Mouse (Mus musculus) kidney, adult 2 months (tissue): ENCODE data around the gene Tpst1. TPM values are rescaled to one million over a fixed set of nuclear protein-coding genes. Genes with fewer than 3 reads are reported as not detected.

ENCODE experiments used
- DNase-seq: peaks from one replicate; pipeline ENCODE4 v3.0.0; 2021
- H3K27ac ChIP-seq: fragments of 200-500 bp; 2 replicates; pipeline ENCODE4 v1.5.1; 2012; ENCODE audit warnings: low read depth, low read length, control low read depth, inconsistent platforms; ENCODE audit not compliant: insufficient read depth
- H3K27me3 ChIP-seq: fragments of 200-500 bp; replicated peaks from 2 replicates; pipeline ENCODE4 v1.6.1; 2012; ENCODE audit warnings: mild to moderate bottlenecking, moderate library complexity, low read length, inconsistent platforms; ENCODE audit not compliant: control insufficient read depth, insufficient read depth
- H3K36me3 ChIP-seq: fragments of 200-500 bp; 2 replicates; pipeline ENCODE4 v1.6.1; 2012; ENCODE audit warnings: mild to moderate bottlenecking, moderate library complexity, low read length, inconsistent platforms; ENCODE audit not compliant: control insufficient read depth, insufficient read depth
- H3K4me1 ChIP-seq: fragments of 200-500 bp; 2 replicates; pipeline ENCODE4 v1.6.1; 2011; ENCODE audit warnings: low read length; ENCODE audit not compliant: control insufficient read depth, insufficient read depth
- H3K4me3 ChIP-seq: fragments of 200-500 bp; 2 replicates; pipeline ENCODE4 v1.5.1; 2011; ENCODE audit warnings: mild to moderate bottlenecking, low read depth, low read length, control low read depth; ENCODE audit not compliant: insufficient read depth
- CTCF ChIP-seq: fragments of 200-500 bp; conservative IDR thresholded peaks from 2 replicates; pipeline ENCODE4 v1.5.1; 2011; ENCODE audit warnings: low read depth, mild to moderate bottlenecking, control low read depth, low read length, moderate library complexity, mixed read lengths; ENCODE audit not compliant: insufficient read depth, insufficient read length
- POLR2A ChIP-seq: fragments of 200-500 bp; IDR thresholded peaks from one replicate; pipeline ENCODE4 v1.6.1; 2011; ENCODE audit warnings: low read depth, low read length, control low read depth
- WGBS: fragments of 180-500 bp; shearing (Covaris S2); methylation state at CpG from one replicate; pipeline ENCODE4 v1.1.7; 2018; 5-methylcytosine and 5-hydroxymethylcytosine counted together
- polyA plus RNA-seq: library from polyadenylated mRNA; depleted of rRNA; stranded (reverse); fragments of >200 nt; gene quantifications from 2 replicates; pipeline ENCODE4 v1.2.3, GENCODE M21; 2012

The Tpst1 gene
- polyA plus RNA-seq, 1 experiment: 8.7 TPM

DNA sequence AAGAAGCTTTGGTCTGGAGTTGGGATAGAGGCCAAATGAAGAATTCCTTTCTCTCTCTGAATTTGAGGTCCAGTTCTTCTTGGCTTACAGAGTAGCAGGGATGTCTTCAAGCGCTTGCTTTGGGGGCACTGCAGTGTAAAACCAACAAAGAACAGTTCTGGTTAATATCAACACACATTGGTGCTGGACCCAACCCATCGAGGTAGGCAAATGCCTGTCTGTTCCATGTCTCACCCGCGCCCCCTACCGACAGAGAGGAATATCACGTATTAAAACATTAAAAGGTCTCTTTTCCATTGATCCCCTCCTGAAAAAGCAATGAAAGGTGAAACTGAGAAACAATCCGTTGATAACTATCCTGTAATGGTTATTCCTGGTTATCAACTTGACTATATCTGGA is 90.5 kb downstream of the Tpst1 start:
- no peaks in the 10 kb centered on the region for H3K4me1 ChIP-seq
- peak; percentile 86 for DNase-seq
- no peak for TF ChIP-seq POLR2A
- peak; percentile 88 for TF ChIP-seq CTCF
- H3K27me3 ChIP-seq: no peaks in the 10 kb centered on the region
- H3K36me3 ChIP-seq: no peaks in the 10 kb centered on the region
- no peak overlapping the region for H3K4me3 ChIP-seq
- WGBS: 4% methylated on average over 7 of the region's 7 CpGs
- H3K27ac ChIP-seq: no peak overlapping the region

DNA sequence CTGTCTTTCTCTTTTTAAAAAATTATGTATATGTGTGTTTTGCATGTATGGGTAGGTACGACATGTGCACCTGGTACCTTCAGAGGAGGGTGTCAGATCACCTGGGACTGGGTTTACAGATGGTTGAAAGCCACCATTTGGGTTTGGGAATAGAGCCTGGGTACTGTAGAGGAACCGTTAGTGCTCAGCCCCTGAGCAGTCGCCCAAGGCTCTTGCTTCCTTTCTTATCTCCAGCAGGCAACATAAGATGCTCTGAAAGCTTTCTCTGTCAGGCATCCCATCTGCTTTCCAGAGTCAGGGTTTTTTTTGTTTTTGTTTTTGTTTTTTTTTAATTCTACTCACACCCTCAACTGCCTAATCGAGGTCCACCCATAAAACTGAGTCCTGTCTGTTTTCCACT is 92.1 kb downstream of the Tpst1 start:
- no peak overlapping the region for H3K4me3 ChIP-seq
- H3K27ac ChIP-seq: no peak overlapping the region
- 85% methylated on average over 4 of the region's 4 CpGs for WGBS
- H3K4me1 ChIP-seq: no peaks in the 10 kb centered on the region
- no peak for DNase-seq
- H3K36me3 ChIP-seq: no peaks in the 10 kb centered on the region
- TF ChIP-seq CTCF (no peak), POLR2A (no peak)
- no peaks in the 10 kb centered on the region for H3K27me3 ChIP-seq

GRCm38 (mm10) chr5:130169109-130169508 is 96.0 kb downstream of the Tpst1 start:
- DNase-seq: peak; percentile 52

GRCm38 (mm10) chr5:130170666-130171422 is 97.7 kb downstream of the Tpst1 start:
- H3K27me3 ChIP-seq: no peaks in the 10 kb centered on the region
- DNase-seq: peak; percentile 39
- peak overlapping the region; percentile 84 for H3K27ac ChIP-seq
- peak overlapping the region; percentile 69 for H3K4me3 ChIP-seq
- 5% methylated on average over 6 of the region's 6 CpGs for WGBS
- TF ChIP-seq POLR2A (no peak), CTCF (no peak)
- H3K4me1 ChIP-seq: peaks cover 12% of the 10 kb centered on the region
- H3K36me3 ChIP-seq: no peaks in the 10 kb centered on the region

More at GRCm38 (mm10) chr5:130169109-130169508, 96.0 kb downstream of the Tpst1 start:
- H3K4me1 ChIP-seq: peaks cover 9% of the 10 kb centered on the region
- 23% methylated on average over 6 of the region's 6 CpGs for WGBS
- no peaks in the 10 kb centered on the region for H3K36me3 ChIP-seq
- no peaks in the 10 kb centered on the region for H3K27me3 ChIP-seq
- no peak for TF ChIP-seq CTCF
- H3K4me3 ChIP-seq: no peak overlapping the region
- H3K27ac ChIP-seq: peak overlapping the region; percentile 54

DNA sequence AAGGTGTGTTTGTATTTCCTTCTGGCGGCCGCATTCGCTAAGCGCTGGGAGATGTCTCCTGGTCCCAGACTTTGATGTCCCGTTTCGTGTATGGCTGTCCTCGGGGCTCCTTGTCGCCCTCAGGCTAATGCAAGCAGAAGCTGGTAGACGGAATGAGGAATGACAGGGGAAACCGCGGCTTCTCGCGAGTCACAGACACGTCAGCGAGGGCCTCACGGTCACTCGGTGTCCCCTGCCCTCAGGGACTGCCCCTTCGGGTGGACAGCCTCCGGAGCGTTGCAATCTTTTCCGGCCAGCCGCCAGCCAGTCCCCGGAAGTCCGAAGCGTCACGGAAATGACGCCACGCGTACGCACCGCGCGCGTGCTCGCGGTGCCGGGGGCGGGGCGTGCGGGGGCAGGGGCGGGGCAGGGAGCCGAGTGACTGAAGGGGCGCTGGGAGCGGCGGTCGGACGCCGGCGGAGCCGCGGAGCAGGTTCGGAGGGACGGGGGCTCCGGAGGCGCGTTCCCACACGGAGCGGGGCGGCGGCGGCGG is 98.4 kb downstream of the Tpst1 start, which contains the start of gene Rabgef1:
Gene Rabgef1 (plus strand): TSS at position 376 of the 532 bp plus-strand sequence.
- DNase-seq: peak; percentile 97
- under 1% methylated on average over 56 of the region's 62 CpGs for WGBS

DNA sequence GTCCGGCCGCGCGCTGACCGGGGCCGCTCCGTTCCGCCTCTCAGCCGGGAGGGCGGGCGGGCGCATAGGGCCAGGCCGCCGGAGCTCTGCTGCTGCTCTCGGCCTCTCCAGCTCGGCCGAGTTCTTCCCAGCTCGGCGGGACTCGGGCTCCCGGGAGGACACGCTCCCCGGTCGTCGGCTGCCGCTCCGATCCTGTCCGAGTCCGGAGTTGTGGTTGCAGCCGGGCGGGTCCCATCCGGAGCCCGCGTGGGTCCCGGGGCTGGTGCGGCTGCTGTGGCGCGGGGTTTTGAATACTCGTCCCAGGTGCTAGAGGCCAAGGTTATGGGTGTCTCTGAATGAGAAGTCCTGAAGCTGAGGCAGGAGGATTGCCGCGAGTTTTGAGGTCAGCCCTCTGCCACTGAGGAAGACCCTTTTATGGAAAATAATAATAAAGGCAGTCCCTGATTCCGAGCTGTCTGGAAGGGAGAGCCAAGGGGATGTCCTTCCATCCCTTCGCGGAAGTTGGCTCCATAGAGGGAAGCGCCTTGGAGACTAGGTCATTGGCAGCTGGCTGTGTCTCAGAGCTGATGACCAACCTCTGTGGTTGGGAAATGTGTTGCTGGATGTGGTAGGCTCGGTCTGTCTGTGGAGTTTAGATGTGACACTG is 99.0 kb downstream of the Tpst1 start:
- Histone ChIP-seq H3K4me1 (peaks cover 12% of the 10 kb centered on the region), H3K27ac (peak overlapping the region; percentile 62), H3K36me3 (no peaks in the 10 kb centered on the region), H3K4me3 (peak overlapping the region; percentile 69), H3K27me3 (no peaks in the 10 kb centered on the region)
- WGBS: under 1% methylated on average over 45 of the region's 46 CpGs
- TF ChIP-seq CTCF: no peak
- no peak for TF ChIP-seq POLR2A
- peak; percentile 66 for DNase-seq

More for the DNA sequence above, 98.4 kb downstream of the Tpst1 start, which contains the start of gene Rabgef1:
- H3K4me3 ChIP-seq: peak within 1 kb of the TSS; percentile 69
- TF ChIP-seq CTCF (no peak), POLR2A (peak; percentile 97)
- no peaks in the 10 kb centered on the region for H3K27me3 ChIP-seq
- no peaks in the 10 kb centered on the region for H3K36me3 ChIP-seq
- H3K27ac ChIP-seq: peak within 1 kb of the TSS; percentile 84
- H3K4me1 ChIP-seq: peaks cover 12% of the 10 kb centered on the region

DNA sequence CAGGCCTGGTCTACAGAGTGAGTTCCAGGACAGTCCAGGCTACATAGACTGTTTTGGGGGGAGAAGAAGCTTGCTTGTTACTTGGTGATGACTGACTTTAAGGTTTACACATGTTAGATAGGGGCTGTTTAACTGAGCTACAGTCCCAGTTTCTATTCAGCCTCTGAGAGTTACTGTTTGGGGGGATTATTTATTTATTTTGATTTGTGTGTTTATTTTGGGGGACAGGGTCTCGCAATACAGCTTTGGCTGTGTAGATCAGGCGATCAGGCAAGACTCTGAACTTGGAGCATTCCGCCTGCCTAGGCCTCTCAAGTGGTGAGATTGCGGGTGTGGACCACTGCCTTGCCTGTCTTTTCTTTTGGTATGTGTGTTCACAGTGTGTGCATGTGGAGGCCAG is 99.9 kb downstream of the Tpst1 start:
- no peak for DNase-seq
- no peak overlapping the region for H3K27ac ChIP-seq
- 0 out of 2 replicates have a peak overlapping the region, but pooled peaks have one; percentile 69 for H3K4me3 ChIP-seq
- H3K4me1 ChIP-seq: peaks cover 15% of the 10 kb centered on the region
- no peak for TF ChIP-seq CTCF
- no peak for TF ChIP-seq POLR2A
- no peaks in the 10 kb centered on the region for H3K36me3 ChIP-seq
- 90% methylated on average over 4 of the region's 4 CpGs for WGBS
- H3K27me3 ChIP-seq: no peaks in the 10 kb centered on the region
